Mouse (Mus musculus): ENCODE results near the gene Rhbdf1. TPM values are rescaled to one million over a fixed set of nuclear protein-coding genes. Genes with fewer than 3 reads are reported as not detected.

The Rhbdf1 gene
- 15.3 and 17.5 TPM in 2 replicates for polyA plus RNA-seq (2014; fragmentation: Nextera tagmentation; extraction: Ambion mirVana)

GRCm38 (mm10) chr11:32221951-32222409, at the start of gene Rhbdf1:
Gene Rhbdf1 (minus strand): TSS chr11:32222300.
- Histone ChIP-seq H3K4me3 (replicated peaks; ENCODE audit: low read depth, low read length) (peak within 1 kb of the TSS; percentile 59), H3K27ac (replicated peaks; ENCODE audit: low read depth, low read length) (peak within 1 kb of the TSS; percentile 60), H3K9ac (replicated peaks; ENCODE audit: low read length) (peak within 1 kb of the TSS; percentile 74), H3K9me3 (ENCODE audit: control insufficient read depth, low read length) (no peaks in the 10 kb centered on the region), H3K36me3 (ENCODE audit: control insufficient read depth, insufficient read depth, low read length) (no peaks in the 10 kb centered on the region), H3K4me2 (ENCODE audit: low read length) (peak within 1 kb of the TSS; percentile 99), H3K27me3 (ENCODE audit: control insufficient read depth, insufficient read depth, low read length) (peaks cover 23% of the 10 kb centered on the region), H3K4me1 (ENCODE audit: control insufficient read depth, insufficient read depth, low read length) (peaks cover 19% of the 10 kb centered on the region)
- ATAC-seq (ENCODE audit: low FRiP score, low TSS enrichment) (no peak; the same call in 1 of the 2 replicates), DNase-seq (peak; percentile 70)
- under 1% methylated on average over 72 of the region's 72 CpGs for WGBS

GRCm38 (mm10) chr11:32271178-32271577, 49.1 kb upstream of the Rhbdf1 start:
- H3K4me2 ChIP-seq (ENCODE audit: low read length) = no peak overlapping the region
- no peaks in the 10 kb centered on the region for H3K9me3 ChIP-seq (ENCODE audit: control insufficient read depth, low read length)
- no peak overlapping the region for H3K27ac ChIP-seq (replicated peaks; ENCODE audit: low read depth, low read length)
- H3K4me1 ChIP-seq (ENCODE audit: control insufficient read depth, insufficient read depth, low read length) = peaks cover 7% of the 10 kb centered on the region; the same call in 1 of the 2 replicates
- H3K36me3 ChIP-seq (ENCODE audit: control insufficient read depth, insufficient read depth, low read length) = no peaks in the 10 kb centered on the region
- H3K9ac ChIP-seq (replicated peaks; ENCODE audit: low read length) = no peak overlapping the region
- DNase-seq (no peak), ATAC-seq (ENCODE audit: low FRiP score, low TSS enrichment) (no peak)
- no peaks in the 10 kb centered on the region for H3K27me3 ChIP-seq (ENCODE audit: control insufficient read depth, insufficient read depth, low read length)
- 54% methylated on average over 4 of the region's 4 CpGs for WGBS
- H3K4me3 ChIP-seq (replicated peaks; ENCODE audit: low read depth, low read length) = no peak overlapping the region

GRCm38 (mm10) chr11:32268952-32269351, 46.9 kb upstream of the Rhbdf1 start:
- Histone ChIP-seq H3K9ac (replicated peaks; ENCODE audit: low read length) (no peak overlapping the region), H3K27me3 (ENCODE audit: control insufficient read depth, insufficient read depth, low read length) (no peaks in the 10 kb centered on the region), H3K4me2 (ENCODE audit: low read length) (no peak overlapping the region), H3K36me3 (ENCODE audit: control insufficient read depth, insufficient read depth, low read length) (no peaks in the 10 kb centered on the region), H3K4me3 (replicated peaks; ENCODE audit: low read depth, low read length) (no peak overlapping the region), H3K27ac (replicated peaks; ENCODE audit: low read depth, low read length) (no peak overlapping the region), H3K4me1 (ENCODE audit: control insufficient read depth, insufficient read depth, low read length) (peaks cover 7% of the 10 kb centered on the region; the same call in 1 of the 2 replicates), H3K9me3 (ENCODE audit: control insufficient read depth, low read length) (no peaks in the 10 kb centered on the region)
- DNase-seq (no peak), ATAC-seq (ENCODE audit: low FRiP score, low TSS enrichment) (no peak)
- 84% methylated on average over 5 of the region's 5 CpGs for WGBS

- H3K4me3 ChIP-seq (replicated peaks; ENCODE audit: low read depth, low read length) = peak overlapping the region; percentile 91
- H3K9ac ChIP-seq (replicated peaks; ENCODE audit: low read length) = peak overlapping the region; percentile 95
- peak; percentile 8 for DNase-seq
- H3K36me3 ChIP-seq (ENCODE audit: control insufficient read depth, insufficient read depth, low read length) = 0 out of 2 replicates have a peak, but pooled peaks cover under 1% of the 10 kb centered on the region
- H3K27me3 ChIP-seq (ENCODE audit: control insufficient read depth, insufficient read depth, low read length) = no peaks in the 10 kb centered on the region
- WGBS = 22% methylated on average over 5 of the region's 5 CpGs
- H3K9me3 ChIP-seq (ENCODE audit: control insufficient read depth, low read length) = no peaks in the 10 kb centered on the region
- H3K27ac ChIP-seq (replicated peaks; ENCODE audit: low read depth, low read length) = peak overlapping the region; percentile 97
- peak overlapping the region; percentile 65 for H3K4me2 ChIP-seq (ENCODE audit: low read length)
- ATAC-seq (ENCODE audit: low FRiP score, low TSS enrichment) = peak; percentile 49; the same call in 1 of the 2 replicates
- H3K4me1 ChIP-seq (ENCODE audit: control insufficient read depth, insufficient read depth, low read length) = peaks cover 7% of the 10 kb centered on the region; the same call in 1 of the 2 replicates
Observed at GRCm38 (mm10) chr11:32267964-32268363, 45.9 kb upstream of the Rhbdf1 start.

- Histone ChIP-seq H3K4me3 (replicated peaks; ENCODE audit: low read depth, low read length) (peak within 1 kb of the TSS; percentile 91), H3K4me1 (ENCODE audit: control insufficient read depth, insufficient read depth, low read length) (peaks cover 7% of the 10 kb centered on the region; the same call in 1 of the 2 replicates), H3K4me2 (ENCODE audit: low read length) (peak within 1 kb of the TSS; percentile 65), H3K27ac (replicated peaks; ENCODE audit: low read depth, low read length) (peak within 1 kb of the TSS; percentile 97), H3K27me3 (ENCODE audit: control insufficient read depth, insufficient read depth, low read length) (no peaks in the 10 kb centered on the region), H3K9me3 (ENCODE audit: control insufficient read depth, low read length) (no peaks in the 10 kb centered on the region), H3K9ac (replicated peaks; ENCODE audit: low read length) (peak within 1 kb of the TSS; percentile 95), H3K36me3 (ENCODE audit: control insufficient read depth, insufficient read depth, low read length) (0 out of 2 replicates have a peak, but pooled peaks cover 5% of the 10 kb centered on the region)
- DNase-seq (peak; percentile 99), ATAC-seq (ENCODE audit: low FRiP score, low TSS enrichment) (peak; percentile 98)
- WGBS = under 1% methylated on average over 54 of the region's 54 CpGs
Observed at GRCm38 (mm10) chr11:32267188-32267884, 45.2 kb upstream of the Rhbdf1 start, which contains the start of gene Nprl3. Gene Nprl3 (minus strand): TSS chr11:32267707.

GRCm38 (mm10) chr11:32266776-32267175, 44.7 kb upstream of the Rhbdf1 start:
- Histone ChIP-seq H3K9me3 (ENCODE audit: control insufficient read depth, low read length) (no peaks in the 10 kb centered on the region), H3K36me3 (ENCODE audit: control insufficient read depth, insufficient read depth, low read length) (peaks cover 6% of the 10 kb centered on the region; the same call in 1 of the 2 replicates), H3K27me3 (ENCODE audit: control insufficient read depth, insufficient read depth, low read length) (no peaks in the 10 kb centered on the region), H3K9ac (replicated peaks; ENCODE audit: low read length) (peak overlapping the region; percentile 95), H3K4me2 (ENCODE audit: low read length) (peak overlapping the region; percentile 65), H3K4me1 (ENCODE audit: control insufficient read depth, insufficient read depth, low read length) (peaks cover 7% of the 10 kb centered on the region; the same call in 1 of the 2 replicates), H3K27ac (replicated peaks; ENCODE audit: low read depth, low read length) (peak overlapping the region; percentile 97), H3K4me3 (replicated peaks; ENCODE audit: low read depth, low read length) (peak overlapping the region; percentile 91)
- ATAC-seq (ENCODE audit: low FRiP score, low TSS enrichment) (no peak), DNase-seq (peak; percentile 30)
- WGBS = 30% methylated on average over 6 of the region's 6 CpGs

GRCm38 (mm10) chr11:32266194-32266593, 44.1 kb upstream of the Rhbdf1 start:
- DNase-seq (no peak), ATAC-seq (ENCODE audit: low FRiP score, low TSS enrichment) (no peak)
- Histone ChIP-seq H3K4me1 (ENCODE audit: control insufficient read depth, insufficient read depth, low read length) (peaks cover 7% of the 10 kb centered on the region; the same call in 1 of the 2 replicates), H3K4me3 (replicated peaks; ENCODE audit: low read depth, low read length) (no peak overlapping the region), H3K9ac (replicated peaks; ENCODE audit: low read length) (no peak overlapping the region), H3K36me3 (ENCODE audit: control insufficient read depth, insufficient read depth, low read length) (peaks cover 9% of the 10 kb centered on the region), H3K9me3 (ENCODE audit: control insufficient read depth, low read length) (no peaks in the 10 kb centered on the region), H3K27ac (replicated peaks; ENCODE audit: low read depth, low read length) (no peak overlapping the region), H3K27me3 (ENCODE audit: control insufficient read depth, insufficient read depth, low read length) (no peaks in the 10 kb centered on the region), H3K4me2 (ENCODE audit: low read length) (no peak overlapping the region)
- WGBS = 91% methylated on average over 6 of the region's 6 CpGs

GRCm38 (mm10) chr11:32265117-32265738, 43.1 kb upstream of the Rhbdf1 start:
- H3K4me3 ChIP-seq (replicated peaks; ENCODE audit: low read depth, low read length) = no peak overlapping the region
- no peak overlapping the region for H3K9ac ChIP-seq (replicated peaks; ENCODE audit: low read length)
- DNase-seq = no peak
- no peak overlapping the region for H3K27ac ChIP-seq (replicated peaks; ENCODE audit: low read depth, low read length)
- 97% methylated on average over 3 of the region's 3 CpGs for WGBS
- H3K4me2 ChIP-seq (ENCODE audit: low read length) = no peak overlapping the region
- H3K9me3 ChIP-seq (ENCODE audit: control insufficient read depth, low read length) = no peaks in the 10 kb centered on the region
- H3K27me3 ChIP-seq (ENCODE audit: control insufficient read depth, insufficient read depth, low read length) = no peaks in the 10 kb centered on the region
- H3K4me1 ChIP-seq (ENCODE audit: control insufficient read depth, insufficient read depth, low read length) = peaks cover 7% of the 10 kb centered on the region; the same call in 1 of the 2 replicates
- ATAC-seq (ENCODE audit: low FRiP score, low TSS enrichment) = no peak
- peaks cover 16% of the 10 kb centered on the region for H3K36me3 ChIP-seq (ENCODE audit: control insufficient read depth, insufficient read depth, low read length)

Measured in midbrain, embryonic 14.5 days (tissue).